In genomic region chr5:36554496-36554895, GRCm38 (mm10) we compare ENCODE assay signal across 15 mouse cellular contexts. TPM values are rescaled to one million over a fixed set of nuclear protein-coding genes. Genes with fewer than 3 reads are reported as not detected.
A peak's percentile ranks its signal among the peaks of the same experiment; 100 is the strongest.
DNase-seq lines count a peak whose midpoint lies in the region; ATAC-seq lines count a peak whose summit lies in the region.
"Had no signal": no experiment of that assay in that cellular context is flagged by ENCODE, and none has a peak within 500 bp of the region (broad histone marks: within the 10 kb centered on the region; RNA-seq: fewer than 3 reads in every experiment).

No protein-coding gene starts in this region.

- H3K4me3 ChIP-seq in heart, embryonic 13.5 days: no peak overlapping the region
- H3K4me3 ChIP-seq in megakaryocyte, embryonic 14.5 days (replicated peaks): peak overlapping the region; percentile 50
- no peak overlapping the region for H3K4me3 ChIP-seq in intestine, embryonic 15.5 days (replicated peaks)
- H3K4me3 ChIP-seq: hindbrain, embryonic 13.5 days; layer of hippocampus, adult 2 months; midbrain, embryonic 15.5 days had no signal

- peak overlapping the region; percentile 85 for H3K27ac ChIP-seq in heart, embryonic 13.5 days (replicated peaks)
- H3K27ac ChIP-seq in intestine, embryonic 15.5 days: peak overlapping the region; percentile 45
- H3K27ac ChIP-seq: hindbrain, embryonic 13.5 days; layer of hippocampus, adult 2 months; liver, embryonic 14.5 days; midbrain, embryonic 15.5 days had no signal

- ATAC-seq in heart, embryonic 13.5 days (ENCODE audit: extremely low read depth, insufficient number of reproducible peaks, low FRiP score, low TSS enrichment): no peak
- ATAC-seq in megakaryocyte, adult 5-6 weeks (ENCODE audit: poor library complexity, severe bottlenecking): no peak
- no peak for ATAC-seq in intestine, embryonic 15.5 days
- ATAC-seq: midbrain, embryonic 15.5 days had no signal

- no peak overlapping the region for H3K9ac ChIP-seq in heart, embryonic 13.5 days
- no peak overlapping the region for H3K9ac ChIP-seq in intestine, embryonic 15.5 days
- H3K9ac ChIP-seq: hindbrain, embryonic 13.5 days; liver, embryonic 14.5 days; midbrain, embryonic 15.5 days had no signal

- no peaks in the 10 kb centered on the region for H3K36me3 ChIP-seq in heart, embryonic 13.5 days
- peaks cover 46% of the 10 kb centered on the region for H3K36me3 ChIP-seq in megakaryocyte, embryonic 14.5 days (replicated peaks; ENCODE audit: low read length)
- H3K36me3 ChIP-seq in intestine, embryonic 15.5 days: no peaks in the 10 kb centered on the region
- H3K36me3 ChIP-seq: hindbrain, embryonic 13.5 days; midbrain, embryonic 15.5 days had no signal

- H3K9me3 ChIP-seq in heart, embryonic 13.5 days: no peaks in the 10 kb centered on the region
- no peaks in the 10 kb centered on the region for H3K9me3 ChIP-seq in megakaryocyte, embryonic 14.5 days
- H3K9me3 ChIP-seq in intestine, embryonic 15.5 days: no peaks in the 10 kb centered on the region
- H3K9me3 ChIP-seq: hindbrain, embryonic 13.5 days; midbrain, embryonic 15.5 days had no signal

- peaks cover 32% of the 10 kb centered on the region for H3K4me1 ChIP-seq in heart, embryonic 13.5 days
- H3K4me1 ChIP-seq in megakaryocyte, embryonic 14.5 days: peaks cover 92% of the 10 kb centered on the region
- peaks cover 13% of the 10 kb centered on the region; the same call in 1 of the 2 replicates for H3K4me1 ChIP-seq in intestine, embryonic 15.5 days (replicated peaks)

- DNase-seq in heart, adult 18-20 months: no peak
- no peak for DNase-seq in right cerebral cortex, adult 18-20 months
- no peak for DNase-seq in gastrocnemius, postnatal 25 days
- DNase-seq: cerebellum, adult 18-20 months; gastrocnemius, postnatal 10 days; kidney, adult 8-10 months; right cerebral cortex, postnatal 4 days had no signal

- peak overlapping the region; percentile 13; the same call in 1 of the 2 replicates for H3K4me2 ChIP-seq in heart, embryonic 13.5 days
- no peak overlapping the region for H3K4me2 ChIP-seq in intestine, embryonic 15.5 days (replicated peaks)
- H3K4me2 ChIP-seq: hindbrain, embryonic 13.5 days; midbrain, embryonic 15.5 days had no signal

- 33% methylated on average over 5 of the region's 5 CpGs for WGBS in heart, embryonic 13.5 days
- WGBS in intestine, embryonic 15.5 days: 58% methylated on average over 5 of the region's 5 CpGs

- no peaks in the 10 kb centered on the region for H3K27me3 ChIP-seq in heart, embryonic 13.5 days (replicated peaks)
- H3K27me3 ChIP-seq in megakaryocyte, embryonic 14.5 days (replicated peaks): no peaks in the 10 kb centered on the region
- H3K27me3 ChIP-seq in intestine, embryonic 15.5 days (replicated peaks): no peaks in the 10 kb centered on the region
- H3K27me3 ChIP-seq: hindbrain, embryonic 13.5 days; midbrain, embryonic 15.5 days had no signal

RNA-seq across cellular contexts. Expression of gene Tbc1d14, which starts 38.6 kb away (rescaled TPM):
- polyA plus RNA-seq in heart, embryonic 13.5 days (2015; fragmentation: Nextera tagmentation; extraction: Ambion mirVana): 15.3 and 15.7 TPM in 2 replicates
- total RNA-seq in heart, adult 18-20 months (2021): 10 to 100 TPM; 13.4 to 14.6 TPM
- polyA plus RNA-seq in megakaryocyte, embryonic 14.5 days (2012; ENCODE audit: insufficient read depth, low replicate concordance): 7.1 and 8.7 TPM in 2 replicates
- 22.3 and 25.5 TPM in 2 replicates for total RNA-seq in megakaryocyte, adult 5-6 weeks (2015)
- total RNA-seq in megakaryocyte, adult 5-6 weeks (2017): 11.2 and 16.2 TPM in 2 replicates
- polyA plus RNA-seq in intestine, embryonic 15.5 days (2015; fragmentation: Nextera tagmentation; extraction: Ambion mirVana): 30.0 and 30.3 TPM in 2 replicates
- 10 to 100 TPM; 12.6 to 13.5 TPM for total RNA-seq in gastrocnemius, postnatal 25 days (2021)
